Mouse (Mus musculus) embryonic fibroblast, embryonic 13.5 days (primary cell): ENCODE measurements around the gene Atad3a. TPM values are rescaled to one million over a fixed set of nuclear protein-coding genes. Genes with fewer than 3 reads are reported as not detected.

Experiments
- H3K27ac ChIP-seq: 2 replicates; pipeline ENCODE4 v1.5.1; 2012; ENCODE audit warnings: low read length, control low read depth, inconsistent platforms; ENCODE audit not compliant: insufficient read depth
- H3K4me1 ChIP-seq: 2 replicates; pipeline ENCODE4 v1.6.1; 2011; ENCODE audit warnings: low read length; ENCODE audit not compliant: control insufficient read depth, insufficient read depth
- H3K4me3 ChIP-seq: 2 replicates; pipeline ENCODE4 v1.5.1; 2011; ENCODE audit warnings: mild to moderate bottlenecking, control low read depth, low read length; ENCODE audit not compliant: insufficient read depth
- CTCF ChIP-seq: IDR thresholded peaks from 2 replicates; pipeline ENCODE4 v1.5.1; 2011; ENCODE audit warnings: mild to moderate bottlenecking, control low read depth, low read length, moderate library complexity, borderline replicate concordance; ENCODE audit not compliant: insufficient read depth
- POLR2A ChIP-seq: IDR thresholded peaks from 2 replicates; pipeline ENCODE4 v1.6.1; 2011; ENCODE audit warnings: low read depth, mild to moderate bottlenecking, control low read depth, low read length, moderate library complexity
- polyA plus RNA-seq: library from polyadenylated mRNA; stranded (reverse); fragments of >200 nt; gene quantifications from 2 replicates; pipeline ENCODE4 v1.2.4, GENCODE M21; 2011; ENCODE audit warnings: low read depth; ENCODE audit not compliant: missing spikeins, insufficient read length

Atad3a gene
- polyA plus RNA-seq, 1 experiment: 55.2 TPM

DNA sequence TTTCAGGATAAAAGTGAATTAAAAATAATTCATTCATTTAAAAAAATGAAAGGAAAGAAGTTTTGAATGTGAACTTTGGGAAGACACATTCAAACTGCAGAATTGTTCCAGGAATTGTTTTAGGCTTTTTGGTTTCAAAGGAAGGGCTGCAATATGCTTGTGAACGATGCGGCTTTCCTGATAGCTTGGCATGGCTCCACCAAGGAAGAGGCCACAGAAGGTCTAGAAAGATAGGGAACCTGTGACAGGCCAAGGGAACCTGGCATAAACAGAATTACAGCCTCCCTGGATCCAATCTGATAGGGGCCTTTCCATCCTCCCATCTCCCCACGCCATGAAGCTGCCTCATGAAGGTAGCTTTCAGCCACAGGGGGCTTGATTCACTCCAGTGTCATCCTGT, 27.4 kb upstream of the Atad3a start:
- Histone ChIP-seq H3K4me1 (no peaks in the 10 kb centered on the region; the same call in 1 of the 2 replicates), H3K27ac (no peak overlapping the region), H3K4me3 (no peak overlapping the region)
- TF ChIP-seq POLR2A (no peak), CTCF (no peak)

DNA sequence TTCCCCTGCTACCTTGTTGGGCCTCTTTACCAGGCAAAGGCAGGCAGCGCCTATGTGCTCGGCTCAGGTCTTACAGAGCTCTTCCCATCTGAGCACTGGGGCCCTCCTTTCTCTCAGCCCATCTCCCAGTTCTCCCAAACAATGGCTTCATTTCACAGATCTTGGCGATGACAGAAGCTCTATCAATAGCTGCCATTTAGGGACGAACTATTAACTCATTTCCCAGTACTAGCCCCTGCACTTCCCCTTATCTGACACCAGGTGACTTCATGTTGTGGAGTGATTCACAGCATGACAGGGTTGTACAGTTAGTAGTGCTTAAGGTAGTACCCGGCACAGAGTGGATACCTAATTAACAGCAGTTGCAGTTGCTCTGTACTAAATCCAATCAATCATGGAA, 24.9 kb upstream of the Atad3a start, which contains the start of gene Tmem88b:
Tmem88b (minus strand) TSS at position 56 of the 400 bp plus-strand sequence.
- H3K4me3 ChIP-seq: peak within 1 kb of the TSS; percentile 58; the same call in 1 of the 2 replicates
- TF ChIP-seq CTCF (no peak), POLR2A (no peak)
- H3K27ac ChIP-seq: no peak within 1 kb of the TSS
- no peaks in the 10 kb centered on the region; the same call in 1 of the 2 replicates for H3K4me1 ChIP-seq

- no peak overlapping the region for H3K4me3 ChIP-seq
- no peaks in the 10 kb centered on the region; the same call in 1 of the 2 replicates for H3K4me1 ChIP-seq
- TF ChIP-seq POLR2A (no peak), CTCF (no peak)
- H3K27ac ChIP-seq: no peak overlapping the region
Observed at GRCm38 (mm10) chr4:155785246-155785645, 24.4 kb upstream of the Atad3a start.

DNA sequence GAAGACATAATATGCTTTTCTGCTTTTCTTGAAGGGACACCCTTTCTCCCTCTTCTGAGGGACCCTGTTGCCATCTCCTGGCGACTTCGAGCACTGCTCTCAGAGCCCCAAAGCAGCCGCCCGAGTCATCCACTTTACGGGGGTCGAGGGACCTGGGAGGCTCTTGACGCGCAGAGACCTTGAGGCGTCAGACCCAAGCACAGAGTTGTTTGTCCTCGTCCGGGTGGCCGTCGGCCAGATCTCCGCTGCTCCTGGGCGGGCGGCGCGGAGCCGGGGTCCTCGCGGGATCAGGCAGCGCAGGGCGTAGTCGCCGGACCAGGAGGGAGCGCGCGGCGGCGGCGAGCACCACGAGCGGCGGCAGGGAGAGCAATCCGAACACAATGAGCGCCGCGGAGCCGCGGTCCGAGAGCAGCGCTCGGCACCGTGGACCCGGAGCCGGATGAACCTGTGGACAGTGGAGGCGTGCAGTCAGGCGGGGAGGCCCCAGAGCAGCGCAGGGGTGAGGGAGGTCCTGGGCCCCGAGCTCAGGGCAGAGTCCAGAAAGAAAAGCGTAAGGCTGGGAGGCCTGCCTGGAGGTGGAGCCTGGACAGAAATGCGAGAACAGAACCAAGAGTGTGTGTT, 23.3 kb upstream of the Atad3a start:
- TF ChIP-seq CTCF (peak; percentile 54; the same call in 1 of the 2 replicates), POLR2A (peak; percentile 52)
- Histone ChIP-seq H3K27ac (peak overlapping the region; percentile 20), H3K4me1 (no peaks in the 10 kb centered on the region; the same call in 1 of the 2 replicates), H3K4me3 (peak overlapping the region; percentile 58)

DNA sequence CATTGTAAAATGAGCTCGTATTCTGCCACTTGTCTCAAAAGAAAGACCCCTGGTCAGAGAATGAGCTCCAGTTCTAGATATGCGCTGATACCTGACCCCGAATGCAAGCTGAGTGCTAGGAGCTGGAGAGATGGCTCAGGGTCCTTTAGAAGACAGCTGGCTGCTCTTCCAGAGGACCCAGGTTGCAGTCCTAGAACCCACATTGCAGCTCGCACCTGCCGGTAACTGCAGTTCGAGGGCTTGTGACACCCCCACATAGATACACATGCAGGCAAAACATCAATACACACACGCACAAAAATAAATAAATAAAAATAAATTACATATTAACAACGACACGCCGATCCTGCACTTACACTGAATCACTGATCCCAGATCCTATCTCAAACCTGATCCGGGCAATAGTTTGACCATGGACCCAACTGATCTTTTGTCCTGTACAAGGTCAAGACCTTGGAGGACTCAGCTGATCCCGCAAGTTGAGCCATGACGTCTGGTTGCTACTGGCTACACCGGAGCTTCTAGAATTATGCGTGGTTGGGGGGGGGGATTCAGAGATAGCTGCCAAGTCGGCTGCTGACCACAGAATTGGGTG, 22.7 kb upstream of the Atad3a start:
- TF ChIP-seq POLR2A (no peak), CTCF (no peak)
- Histone ChIP-seq H3K27ac (no peak overlapping the region), H3K4me3 (peak overlapping the region; percentile 58), H3K4me1 (no peaks in the 10 kb centered on the region; the same call in 1 of the 2 replicates)

DNA sequence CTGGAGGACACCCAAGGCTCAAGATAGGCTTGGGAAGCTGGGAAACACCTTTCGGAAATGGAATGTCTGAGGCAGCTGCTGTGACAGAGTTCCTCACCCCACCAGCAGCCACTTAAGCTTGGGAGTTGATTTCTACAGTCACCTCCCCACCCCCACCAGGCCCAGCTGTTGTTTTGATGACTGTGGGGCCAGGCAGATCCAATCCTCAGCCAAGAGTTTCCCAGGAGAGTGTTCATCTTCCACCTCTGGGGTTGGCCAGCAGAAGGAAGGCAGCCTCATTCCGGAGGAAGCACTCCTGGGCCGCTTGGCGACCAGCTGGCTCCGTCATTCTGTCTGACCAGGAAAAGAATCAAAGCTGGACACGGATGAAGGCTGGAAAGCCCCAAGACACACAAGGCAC, 20.0 kb upstream of the Atad3a start:
- H3K27ac ChIP-seq: no peak overlapping the region; the same call in 1 of the 2 replicates

DNA sequence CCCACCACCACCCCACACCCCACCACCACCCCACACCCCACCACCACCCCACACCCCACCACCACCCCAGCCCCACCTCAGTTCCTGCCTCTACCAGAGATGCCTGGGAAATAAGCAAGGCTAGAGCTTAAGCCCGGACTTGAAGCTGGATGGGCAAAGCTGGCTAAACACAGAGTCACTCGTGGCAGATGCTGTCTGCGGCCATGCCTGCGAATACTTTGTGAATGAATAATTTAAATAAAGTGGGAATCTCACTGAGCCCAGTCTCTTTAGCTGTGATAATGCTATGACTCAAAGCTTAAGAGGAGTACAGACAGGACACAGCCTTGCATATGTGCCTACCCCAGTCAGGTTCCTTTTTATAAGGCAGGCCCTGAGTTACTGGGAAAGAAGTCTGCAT, 18.6 kb upstream of the Atad3a start:
- TF ChIP-seq POLR2A (no peak), CTCF (no peak)
- no peak overlapping the region for H3K4me3 ChIP-seq
- H3K4me1 ChIP-seq: peaks cover 8% of the 10 kb centered on the region
- peak overlapping the region; percentile 68; the same call in 1 of the 2 replicates for H3K27ac ChIP-seq

More for the DNA sequence above, 20.0 kb upstream of the Atad3a start:
- Histone ChIP-seq H3K4me3 (no peak overlapping the region), H3K4me1 (no peaks in the 10 kb centered on the region; the same call in 1 of the 2 replicates)
- no peak for TF ChIP-seq CTCF
- no peak for TF ChIP-seq POLR2A

- TF ChIP-seq CTCF: no peak
- TF ChIP-seq POLR2A: no peak
- Histone ChIP-seq H3K27ac (no peak overlapping the region), H3K4me1 (peaks cover 8% of the 10 kb centered on the region), H3K4me3 (no peak overlapping the region)
Observed at GRCm38 (mm10) chr4:155777816-155778215, 16.9 kb upstream of the Atad3a start.

DNA sequence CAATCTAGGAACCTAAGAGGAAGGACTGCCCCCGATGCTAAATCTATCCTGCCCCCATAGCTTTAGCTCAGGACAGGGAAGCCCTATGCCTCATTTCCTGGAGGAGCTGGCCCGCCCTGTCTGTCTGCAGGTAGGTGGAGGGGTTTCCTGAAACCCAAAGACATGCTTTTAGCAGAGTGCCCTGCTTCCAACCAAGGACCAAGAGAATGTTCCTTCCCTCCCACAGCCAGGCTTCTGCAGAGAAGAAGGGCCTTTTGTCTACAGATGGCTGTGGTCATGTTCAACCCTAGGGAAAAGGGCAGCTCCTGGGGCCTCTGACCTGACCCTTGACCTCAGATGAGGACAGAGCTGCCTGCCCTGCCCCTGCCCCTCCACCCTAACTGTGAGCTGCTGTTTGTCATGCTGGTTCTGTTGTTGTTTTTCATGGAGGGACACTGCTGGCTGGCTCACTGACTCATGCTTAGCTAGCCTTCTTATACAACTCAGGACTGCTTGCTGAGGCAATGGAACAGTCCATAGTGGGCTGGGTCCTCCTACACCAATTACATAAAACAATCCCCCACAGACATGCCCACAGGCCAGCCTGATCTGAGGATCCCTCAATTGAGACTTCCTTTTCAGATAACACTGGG, 15.9 kb upstream of the Atad3a start:
- Histone ChIP-seq H3K4me1 (peaks cover 8% of the 10 kb centered on the region), H3K27ac (no peak overlapping the region), H3K4me3 (no peak overlapping the region)
- TF ChIP-seq POLR2A: no peak
- TF ChIP-seq CTCF: no peak

GRCm38 (mm10) chr4:155775855-155776254, 15.0 kb upstream of the Atad3a start:
- H3K4me1 ChIP-seq: peaks cover 8% of the 10 kb centered on the region
- TF ChIP-seq CTCF (no peak), POLR2A (no peak)
- H3K4me3 ChIP-seq: no peak overlapping the region
- peak overlapping the region; percentile 36 for H3K27ac ChIP-seq
